Mouse (Mus musculus): ENCODE results near the gene Arid3c. TPM values are rescaled to one million over a fixed set of nuclear protein-coding genes. Genes with fewer than 3 reads are reported as not detected.
A peak's percentile ranks its signal among the peaks of the same experiment; 100 is the strongest.

Gene Arid3c
- polyA plus RNA-seq, 1 experiment from 2014 or later, result 1.8 TPM

DNA sequence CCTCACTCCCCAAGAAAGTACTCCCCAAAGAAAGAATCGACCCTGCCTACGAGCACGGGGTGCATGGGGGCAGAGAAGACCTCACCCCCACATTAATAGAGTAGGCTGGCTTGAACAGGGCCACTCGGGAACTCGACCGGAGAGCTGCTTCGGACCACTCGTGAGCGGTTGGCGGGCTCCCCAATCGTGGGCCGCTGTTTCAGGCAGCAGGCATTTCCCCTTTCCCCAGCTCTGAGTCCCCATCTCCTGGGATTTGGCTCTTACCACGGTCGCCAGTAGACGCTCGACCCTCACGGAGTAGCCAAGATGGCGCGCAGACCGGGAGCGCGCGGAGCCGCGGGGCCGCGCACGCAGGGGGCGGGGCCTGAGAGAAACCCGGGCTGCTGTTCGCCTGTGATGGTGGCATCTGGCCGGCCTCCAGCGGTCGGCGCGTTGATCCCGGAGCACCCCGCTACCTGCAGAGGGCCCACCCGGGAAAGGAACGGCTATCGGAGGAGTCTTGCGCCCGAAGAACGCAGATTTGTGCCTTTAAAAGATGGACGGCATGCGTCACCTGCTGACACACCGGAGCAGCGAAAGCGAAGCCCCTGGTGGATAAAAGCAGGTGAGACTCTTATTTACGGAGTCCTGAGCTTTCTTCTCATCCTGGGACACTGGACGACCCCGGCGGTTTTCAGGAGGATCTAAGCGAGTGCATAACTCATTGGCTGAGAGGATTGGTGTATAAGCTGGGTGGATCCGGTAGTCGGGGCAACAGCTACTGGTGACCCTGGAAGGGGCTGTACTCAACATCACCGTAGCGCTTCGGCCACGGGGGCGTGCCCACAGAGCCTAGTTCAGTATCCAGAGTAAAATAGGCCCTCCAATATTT, 17.5 kb downstream of the Arid3c start, which contains the start of gene Rpp25l:
Gene Rpp25l, minus strand, starts transcription at position 338 of the 871 bp plus-strand sequence.
- H3K9me3 ChIP-seq (ENCODE audit: control insufficient read depth, low read length), result no peaks in the 10 kb centered on the region
- peak within 1 kb of the TSS; percentile 75 for H3K27ac ChIP-seq (ENCODE audit: low read depth, low read length)
- ATAC-seq (ENCODE audit: low read depth), result peak; percentile 71
- H3K4me2 ChIP-seq (ENCODE audit: low read depth, low read length), result peak within 1 kb of the TSS; percentile 97
- no peaks in the 10 kb centered on the region for H3K27me3 ChIP-seq (ENCODE audit: control insufficient read depth, insufficient read depth, low read length)
- WGBS, result under 1% methylated on average over 60 of the region's 61 CpGs
- H3K4me3 ChIP-seq (ENCODE audit: low read depth, low read length), result peak within 1 kb of the TSS; percentile 63
- peaks cover 14% of the 10 kb centered on the region for H3K36me3 ChIP-seq (ENCODE audit: control insufficient read depth, insufficient read depth, low read length)
- H3K9ac ChIP-seq (replicated peaks; ENCODE audit: low read depth, low read length), result peak within 1 kb of the TSS; percentile 73
- H3K4me1 ChIP-seq (ENCODE audit: control insufficient read depth, insufficient read depth, low read length), result peaks cover 29% of the 10 kb centered on the region

DNA sequence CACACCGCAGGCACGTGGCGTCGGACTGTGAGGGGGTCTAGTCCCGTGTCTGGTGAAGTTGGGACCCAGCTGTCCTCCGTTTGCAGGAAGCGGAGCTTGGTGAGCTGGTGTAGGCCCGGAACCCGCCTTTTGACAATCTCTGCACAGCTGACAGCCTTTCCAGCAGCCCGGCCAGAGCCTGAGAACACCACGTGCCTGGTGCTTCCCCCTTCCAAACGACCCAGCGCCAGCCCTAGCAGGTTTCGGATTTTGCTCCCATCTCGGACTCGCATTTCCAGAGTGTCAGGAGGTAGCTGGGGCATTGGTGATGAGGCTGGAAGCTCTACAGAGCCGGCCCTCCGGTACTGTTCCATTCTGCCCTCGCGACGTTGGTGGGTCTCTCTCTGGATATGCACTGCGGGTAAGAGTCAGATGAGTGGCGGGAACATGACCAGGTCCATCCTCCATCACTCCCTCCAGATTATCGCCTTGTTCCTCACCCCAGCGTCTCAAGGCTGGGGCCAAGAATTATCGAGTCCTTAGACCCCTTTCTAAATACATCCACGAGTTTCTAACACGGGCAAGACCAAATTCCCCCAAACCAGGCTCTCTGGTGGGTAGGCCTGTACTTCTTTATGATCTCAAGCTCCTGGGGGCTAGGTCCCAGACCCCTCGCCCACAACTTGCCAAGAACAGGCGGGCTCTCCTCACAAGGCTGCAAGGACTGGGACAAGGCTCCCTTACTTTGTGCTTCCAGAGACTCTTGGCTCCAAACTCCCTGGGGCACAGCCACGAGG, 18.3 kb downstream of the Arid3c start:
- peak overlapping the region; percentile 63 for H3K4me3 ChIP-seq (ENCODE audit: low read depth, low read length)
- 50% methylated on average over 31 of the region's 31 CpGs for WGBS
- H3K4me2 ChIP-seq (ENCODE audit: low read depth, low read length), result peak overlapping the region; percentile 97
- no peaks in the 10 kb centered on the region for H3K9me3 ChIP-seq (ENCODE audit: control insufficient read depth, low read length)
- H3K4me1 ChIP-seq (ENCODE audit: control insufficient read depth, insufficient read depth, low read length), result peaks cover 29% of the 10 kb centered on the region
- no peaks in the 10 kb centered on the region for H3K27me3 ChIP-seq (ENCODE audit: control insufficient read depth, insufficient read depth, low read length)
- H3K36me3 ChIP-seq (ENCODE audit: control insufficient read depth, insufficient read depth, low read length), result peaks cover 7% of the 10 kb centered on the region; the same call in 1 of the 2 replicates
- H3K27ac ChIP-seq (ENCODE audit: low read depth, low read length), result peak overlapping the region; percentile 75
- ATAC-seq (ENCODE audit: low read depth), result no peak
- H3K9ac ChIP-seq (replicated peaks; ENCODE audit: low read depth, low read length), result peak overlapping the region; percentile 73

DNA sequence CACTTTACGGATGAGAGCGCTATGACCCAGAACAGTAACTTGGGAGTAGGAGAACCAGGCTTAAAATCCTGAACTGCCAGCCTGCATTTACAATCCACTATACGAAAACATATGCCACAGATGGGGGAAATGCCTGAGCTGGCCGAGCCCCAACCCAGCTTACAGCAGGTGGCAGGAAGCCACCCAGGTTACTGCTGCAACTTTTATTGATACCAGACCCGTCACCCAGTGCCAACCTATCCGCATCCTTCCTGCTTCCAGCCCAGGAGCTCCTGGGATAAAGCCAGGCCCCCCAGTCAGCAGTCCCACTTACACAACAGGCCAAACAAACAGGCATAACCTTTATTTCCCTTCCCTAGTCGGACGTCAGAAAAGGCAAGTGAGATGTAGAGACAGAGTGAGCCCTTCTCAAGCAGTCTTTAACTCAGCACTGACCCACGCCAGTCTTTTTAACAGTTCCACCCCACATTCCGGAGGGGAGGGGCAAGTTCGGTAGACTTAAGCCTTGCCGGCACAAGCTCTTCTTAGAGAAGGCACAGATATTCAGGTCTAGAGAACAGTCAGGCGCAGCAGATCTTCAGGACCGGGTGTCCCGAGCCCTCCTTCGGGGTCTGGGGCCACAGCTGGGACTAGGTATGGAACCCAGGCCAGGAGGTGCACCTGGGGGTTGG, 19.1 kb downstream of the Arid3c start:
- H3K9me3 ChIP-seq (ENCODE audit: control insufficient read depth, low read length), result no peaks in the 10 kb centered on the region
- peak overlapping the region; percentile 73; the same call in 1 of the 2 replicates for H3K9ac ChIP-seq (replicated peaks; ENCODE audit: low read depth, low read length)
- H3K36me3 ChIP-seq (ENCODE audit: control insufficient read depth, insufficient read depth, low read length), result peaks cover 6% of the 10 kb centered on the region; the same call in 1 of the 2 replicates
- ATAC-seq (ENCODE audit: low read depth), result no peak
- WGBS, result 78% methylated on average over 16 of the region's 16 CpGs
- peak overlapping the region; percentile 97 for H3K4me2 ChIP-seq (ENCODE audit: low read depth, low read length)
- H3K4me1 ChIP-seq (ENCODE audit: control insufficient read depth, insufficient read depth, low read length), result peaks cover 34% of the 10 kb centered on the region
- no peak overlapping the region for H3K27ac ChIP-seq (ENCODE audit: low read depth, low read length)
- H3K27me3 ChIP-seq (ENCODE audit: control insufficient read depth, insufficient read depth, low read length), result no peaks in the 10 kb centered on the region
- peak overlapping the region; percentile 63 for H3K4me3 ChIP-seq (ENCODE audit: low read depth, low read length)

DNA sequence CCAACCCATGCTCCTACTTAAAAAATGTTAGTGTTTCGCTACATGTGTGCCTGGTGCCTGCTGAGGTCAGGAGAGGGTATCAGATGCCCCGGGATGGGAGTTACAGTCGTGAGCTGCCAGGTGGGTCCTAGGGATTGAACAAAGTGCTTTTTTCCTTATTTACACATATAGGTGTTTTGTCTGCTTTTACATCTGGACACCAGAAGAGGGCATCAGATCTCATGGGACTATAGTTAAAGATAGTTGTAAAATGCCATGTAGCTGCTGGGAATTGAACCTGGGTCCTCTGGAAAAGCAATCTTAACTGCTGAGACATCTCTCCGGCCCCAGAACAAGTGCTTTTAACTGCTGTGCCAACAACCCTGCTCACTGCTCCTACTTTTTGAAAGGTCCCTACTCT, 20.7 kb downstream of the Arid3c start:
- Histone ChIP-seq H3K4me3 (ENCODE audit: low read depth, low read length) (no peak overlapping the region), H3K4me1 (ENCODE audit: control insufficient read depth, insufficient read depth, low read length) (peaks cover 38% of the 10 kb centered on the region), H3K9me3 (ENCODE audit: control insufficient read depth, low read length) (no peaks in the 10 kb centered on the region), H3K27ac (ENCODE audit: low read depth, low read length) (no peak overlapping the region), H3K9ac (replicated peaks; ENCODE audit: low read depth, low read length) (no peak overlapping the region), H3K27me3 (ENCODE audit: control insufficient read depth, insufficient read depth, low read length) (no peaks in the 10 kb centered on the region), H3K36me3 (ENCODE audit: control insufficient read depth, insufficient read depth, low read length) (no peaks in the 10 kb centered on the region), H3K4me2 (ENCODE audit: low read depth, low read length) (no peak overlapping the region)
- 78% methylated on average over 4 of the region's 4 CpGs for WGBS
- no peak for ATAC-seq (ENCODE audit: low read depth)

DNA sequence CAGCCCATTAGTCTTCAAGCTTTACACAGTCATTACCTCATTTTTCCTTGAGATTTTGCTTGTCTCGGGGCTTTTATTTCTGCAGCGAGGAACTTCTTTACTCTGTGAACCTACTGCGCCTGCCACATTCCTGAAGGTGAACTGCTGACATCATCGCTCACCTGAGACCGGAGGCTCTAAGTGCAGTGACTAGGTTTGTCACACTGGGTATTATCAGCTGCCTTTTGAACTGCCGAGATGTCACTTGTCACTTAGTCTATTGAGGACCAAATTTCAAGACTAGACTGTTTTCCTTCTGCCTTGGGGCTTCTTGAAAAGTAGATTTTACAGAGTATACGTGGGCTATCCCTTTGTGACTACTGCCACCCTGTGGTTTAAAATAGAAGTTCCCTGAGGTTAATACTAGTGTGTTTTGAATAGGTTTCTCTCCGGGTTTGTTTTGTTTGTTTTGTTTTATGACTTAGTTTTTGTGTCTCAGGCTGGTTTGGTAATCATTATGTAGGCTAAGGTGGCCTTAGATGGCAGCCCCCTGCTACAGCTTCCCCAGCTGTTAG, 22.7 kb downstream of the Arid3c start:
- no peaks in the 10 kb centered on the region for H3K27me3 ChIP-seq (ENCODE audit: control insufficient read depth, insufficient read depth, low read length)
- no peaks in the 10 kb centered on the region for H3K36me3 ChIP-seq (ENCODE audit: control insufficient read depth, insufficient read depth, low read length)
- peaks cover 28% of the 10 kb centered on the region for H3K4me1 ChIP-seq (ENCODE audit: control insufficient read depth, insufficient read depth, low read length)
- no peak overlapping the region for H3K27ac ChIP-seq (ENCODE audit: low read depth, low read length)
- no peak overlapping the region for H3K4me3 ChIP-seq (ENCODE audit: low read depth, low read length)
- H3K4me2 ChIP-seq (ENCODE audit: low read depth, low read length), result no peak overlapping the region
- H3K9me3 ChIP-seq (ENCODE audit: control insufficient read depth, low read length), result no peaks in the 10 kb centered on the region
- 39% methylated on average over 8 of the region's 8 CpGs for WGBS
- no peak overlapping the region for H3K9ac ChIP-seq (replicated peaks; ENCODE audit: low read depth, low read length)
- peak; percentile 44 for ATAC-seq (ENCODE audit: low read depth)

DNA sequence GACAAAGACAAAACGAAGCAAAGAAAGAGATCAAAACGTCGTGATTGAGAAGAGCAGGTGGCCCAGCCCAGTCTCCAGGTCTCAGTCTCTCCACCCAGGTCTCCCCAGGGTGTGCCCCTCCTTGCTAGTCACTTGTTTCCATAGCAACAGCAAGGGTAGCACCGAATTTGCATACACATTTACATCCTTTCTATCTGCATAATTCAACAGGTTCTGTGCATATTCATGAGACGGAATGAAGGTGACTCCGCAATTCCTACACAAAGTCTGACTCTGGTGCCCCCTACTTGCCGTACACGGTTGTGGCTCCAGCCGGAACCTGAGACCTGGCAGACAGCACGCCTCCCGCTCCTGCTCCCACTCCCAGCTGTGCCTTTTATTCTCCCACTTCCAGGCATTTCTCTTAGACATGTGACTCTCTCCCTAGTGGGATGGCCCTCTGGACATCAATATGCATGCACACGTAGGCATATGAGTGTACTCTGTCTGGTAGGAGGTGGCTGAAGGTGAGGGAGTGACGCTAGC, 23.9 kb downstream of the Arid3c start:
- peaks cover 20% of the 10 kb centered on the region for H3K4me1 ChIP-seq (ENCODE audit: control insufficient read depth, insufficient read depth, low read length)
- H3K9me3 ChIP-seq (ENCODE audit: control insufficient read depth, low read length), result no peaks in the 10 kb centered on the region
- H3K4me3 ChIP-seq (ENCODE audit: low read depth, low read length), result no peak overlapping the region
- no peaks in the 10 kb centered on the region for H3K36me3 ChIP-seq (ENCODE audit: control insufficient read depth, insufficient read depth, low read length)
- under 1% methylated on average over 13 of the region's 13 CpGs for WGBS
- peak; percentile 82 for ATAC-seq (ENCODE audit: low read depth)
- H3K27me3 ChIP-seq (ENCODE audit: control insufficient read depth, insufficient read depth, low read length), result no peaks in the 10 kb centered on the region
- H3K9ac ChIP-seq (replicated peaks; ENCODE audit: low read depth, low read length), result no peak overlapping the region
- peak overlapping the region; percentile 60 for H3K27ac ChIP-seq (ENCODE audit: low read depth, low read length)
- peak overlapping the region; percentile 19; the same call in 1 of the 2 replicates for H3K4me2 ChIP-seq (ENCODE audit: low read depth, low read length)

DNA sequence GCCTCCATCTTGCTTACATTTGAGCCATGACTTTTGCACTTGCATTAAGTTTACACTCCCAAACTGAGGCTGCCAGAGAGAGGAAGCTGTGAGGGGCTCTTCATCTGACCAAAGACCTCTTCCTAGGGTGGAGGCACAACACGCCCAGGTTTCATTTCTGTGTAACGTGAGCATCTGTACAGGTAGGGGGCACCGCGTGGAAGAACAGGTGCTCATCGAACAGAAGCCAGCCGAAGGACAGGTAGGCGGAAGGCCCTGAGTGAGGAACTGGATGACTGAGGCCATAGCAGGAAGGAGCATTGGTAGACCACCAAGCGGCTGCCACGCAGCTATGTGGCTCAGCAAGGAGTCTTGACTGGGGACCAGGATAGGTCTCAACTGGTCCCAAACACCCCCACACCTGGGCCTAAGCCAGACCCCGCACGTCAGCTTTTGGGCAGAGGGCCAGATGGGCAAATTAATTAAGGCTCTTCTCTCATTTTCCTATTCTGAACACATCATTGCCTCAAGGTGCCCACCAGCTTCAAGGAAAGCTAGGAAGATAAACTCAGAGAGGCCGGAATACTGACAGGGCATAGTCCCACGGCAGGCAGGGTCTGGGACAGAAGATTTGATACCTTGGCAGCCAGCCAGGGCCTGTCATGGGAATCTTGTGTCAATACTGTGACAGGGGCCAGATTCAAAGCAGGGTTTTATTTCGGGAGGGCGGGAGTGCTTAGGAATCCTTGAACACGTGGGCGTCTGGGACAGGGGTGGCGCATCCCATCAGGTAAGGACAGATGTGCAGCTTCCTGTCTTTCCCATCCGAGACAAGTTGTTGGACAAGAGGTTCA, 24.8 kb downstream of the Arid3c start:
- H3K9me3 ChIP-seq (ENCODE audit: control insufficient read depth, low read length), result no peaks in the 10 kb centered on the region
- peaks cover 15% of the 10 kb centered on the region for H3K4me1 ChIP-seq (ENCODE audit: control insufficient read depth, insufficient read depth, low read length)
- H3K27me3 ChIP-seq (ENCODE audit: control insufficient read depth, insufficient read depth, low read length), result no peaks in the 10 kb centered on the region
- no peak overlapping the region for H3K9ac ChIP-seq (replicated peaks; ENCODE audit: low read depth, low read length)
- no peak for ATAC-seq (ENCODE audit: low read depth)
- H3K36me3 ChIP-seq (ENCODE audit: control insufficient read depth, insufficient read depth, low read length), result no peaks in the 10 kb centered on the region
- WGBS, result 57% methylated on average over 19 of the region's 19 CpGs
- peak overlapping the region; percentile 1; the same call in 1 of the 2 replicates for H3K27ac ChIP-seq (ENCODE audit: low read depth, low read length)
- H3K4me3 ChIP-seq (ENCODE audit: low read depth, low read length), result no peak overlapping the region
- peak overlapping the region; percentile 19; the same call in 1 of the 2 replicates for H3K4me2 ChIP-seq (ENCODE audit: low read depth, low read length)

DNA sequence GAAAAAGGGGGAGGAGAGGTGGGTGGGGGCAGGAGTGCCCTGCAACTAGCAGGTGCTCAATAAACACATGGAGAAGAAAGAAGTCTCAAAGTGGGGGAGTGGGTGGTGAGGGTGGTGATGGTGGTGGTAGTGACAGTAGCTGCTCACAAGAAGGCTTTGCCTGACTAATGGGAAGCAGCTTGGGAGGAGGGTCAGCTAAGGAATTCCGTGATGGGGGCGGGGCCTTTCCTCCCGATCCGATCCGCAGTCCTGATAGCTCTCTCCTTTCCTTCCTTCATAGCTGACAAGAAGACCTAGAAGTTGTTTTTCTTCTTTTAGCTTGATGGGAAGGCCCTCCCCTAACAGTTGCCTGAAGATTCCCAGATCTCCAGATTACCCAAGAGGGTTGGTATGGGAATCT, 26.3 kb downstream of the Arid3c start:
- Histone ChIP-seq H3K4me1 (ENCODE audit: control insufficient read depth, insufficient read depth, low read length) (peaks cover 15% of the 10 kb centered on the region), H3K9ac (replicated peaks; ENCODE audit: low read depth, low read length) (no peak overlapping the region), H3K9me3 (ENCODE audit: control insufficient read depth, low read length) (no peaks in the 10 kb centered on the region), H3K27me3 (ENCODE audit: control insufficient read depth, insufficient read depth, low read length) (no peaks in the 10 kb centered on the region), H3K4me3 (ENCODE audit: low read depth, low read length) (no peak overlapping the region), H3K36me3 (ENCODE audit: control insufficient read depth, insufficient read depth, low read length) (no peaks in the 10 kb centered on the region), H3K27ac (ENCODE audit: low read depth, low read length) (no peak overlapping the region), H3K4me2 (ENCODE audit: low read depth, low read length) (no peak overlapping the region)
- ATAC-seq (ENCODE audit: low read depth), result no peak
- WGBS, result 7% methylated on average over 5 of the region's 5 CpGs

Data from neural tube, embryonic 14.5 days (tissue).